Comparison of ENCODE assay signal across 21 mouse cellular contexts in genomic region chr10:30370542-30370941, GRCm38 (mm10).
DNase-seq lines count a peak whose midpoint lies in the region; ATAC-seq and TF ChIP-seq lines count a peak whose summit lies in the region.
"Had no signal": no experiment of that assay in that cellular context is flagged by ENCODE, and none has a peak within 500 bp of the region (broad histone marks: within the 10 kb centered on the region; RNA-seq: fewer than 3 reads in every experiment).

No protein-coding gene starts in this region.

- WGBS in hindbrain, embryonic 11.5 days: 4% methylated on average over 1 of the region's 1 CpGs
- 3% methylated on average over 1 of the region's 1 CpGs for WGBS in hindbrain, embryonic 14.5 days

- H3K4me1 ChIP-seq in hindbrain, embryonic 11.5 days (replicated peaks; ENCODE audit: control insufficient read depth, insufficient read depth, low read length): no peaks in the 10 kb centered on the region
- H3K4me1 ChIP-seq in hindbrain, embryonic 14.5 days (replicated peaks; ENCODE audit: control insufficient read depth, insufficient read depth, low read length): no peaks in the 10 kb centered on the region
- peaks cover 1 to 2% of the 10 kb centered on the region in 2 experiments; a peak in 1 of 4 replicates for H3K4me1 ChIP-seq in ES-E14 (ENCODE audit: control insufficient read depth in 2 of 2, insufficient read depth in 2 of 2, low read length in 2 of 2, poor library complexity in 1 of 2)
- H3K4me1 ChIP-seq: embryonic facial prominence, embryonic 15.5 days; forebrain, embryonic 10.5 days had no signal

- no peak overlapping the region for H3K4me3 ChIP-seq in hindbrain, embryonic 11.5 days (ENCODE audit: low read depth, low read length)
- no peak overlapping the region for H3K4me3 ChIP-seq in hindbrain, embryonic 14.5 days (replicated peaks; ENCODE audit: low read length)
- no peak overlapping the region for H3K4me3 ChIP-seq in ES-E14 (ENCODE audit: insufficient read depth in 1 of 2, low read depth in 1 of 2, low read length in 2 of 2, poor library complexity in 1 of 2, severe bottlenecking in 1 of 2)
- H3K4me3 ChIP-seq: embryonic facial prominence, embryonic 15.5 days; erythroblast, embryonic 14.5 days; forebrain, embryonic 10.5 days had no signal

- no peak overlapping the region for H3K27ac ChIP-seq in hindbrain, embryonic 11.5 days (ENCODE audit: low read depth, low read length)
- no peak overlapping the region for H3K27ac ChIP-seq in hindbrain, embryonic 14.5 days
- H3K27ac ChIP-seq in ES-E14 (ENCODE audit: insufficient read depth, low read depth, low read length, poor library complexity, severe bottlenecking): no peak overlapping the region; the same call in 1 of the 2 replicates
- H3K27ac ChIP-seq: embryonic facial prominence, embryonic 15.5 days; forebrain, embryonic 10.5 days; hindbrain, postnatal 0 days had no signal

- DNase-seq in hindbrain, embryonic 11.5 days (ENCODE audit: low spot score): peak; percentile 3
- DNase-seq in hindbrain, embryonic 14.5 days (ENCODE audit: low spot score): no peak
- peak; percentile 57 for DNase-seq in ES-E14 (ENCODE audit: low read depth, low spot score)
- DNase-seq in embryo, embryonic 10.5 days (ENCODE audit: low spot score): peak; percentile 27
- DNase-seq in spleen, adult 18-20 months: no peak
- DNase-seq: adrenal gland, adult 8-10 months; adrenal gland, postnatal 36 days; cerebellum, adult 2 months; cerebellum, postnatal 14 days; gastrocnemius, postnatal 36 days; heart, adult 11 months; heart, postnatal 10 days; kidney, adult 11 months had no signal

- ATAC-seq in hindbrain, embryonic 11.5 days (ENCODE audit: low FRiP score): no peak
- ATAC-seq in hindbrain, embryonic 14.5 days (ENCODE audit: low FRiP score): no peak
- ATAC-seq in megakaryocyte progenitor cell, adult 5-6 weeks (replicated peaks; ENCODE audit: poor library complexity): no peak
- ATAC-seq in megakaryocyte, adult 5-6 weeks (ENCODE audit: poor library complexity, severe bottlenecking): no peak
- ATAC-seq: forebrain, embryonic 14.5 days; hindbrain, postnatal 0 days had no signal

- H3K27me3 ChIP-seq in hindbrain, embryonic 11.5 days (ENCODE audit: control insufficient read depth, insufficient read depth, low read length): no peaks in the 10 kb centered on the region
- no peaks in the 10 kb centered on the region for H3K27me3 ChIP-seq in hindbrain, embryonic 14.5 days (ENCODE audit: control insufficient read depth, insufficient read depth, low read length)
- H3K27me3 ChIP-seq: CH12.LX; embryonic facial prominence, embryonic 15.5 days had no signal

- H3K9ac ChIP-seq in hindbrain, embryonic 11.5 days (ENCODE audit: low read depth, low read length): no peak overlapping the region
- no peak overlapping the region for H3K9ac ChIP-seq in hindbrain, embryonic 14.5 days
- H3K9ac ChIP-seq in ES-E14 (ENCODE audit: insufficient read depth, low read depth, low read length, poor library complexity, severe bottlenecking): no peak overlapping the region
- H3K9ac ChIP-seq: embryonic facial prominence, embryonic 15.5 days had no signal

- no peaks in the 10 kb centered on the region for H3K9me3 ChIP-seq in hindbrain, embryonic 11.5 days (ENCODE audit: control insufficient read depth, low read length)
- no peaks in the 10 kb centered on the region for H3K9me3 ChIP-seq in hindbrain, embryonic 14.5 days (ENCODE audit: control insufficient read depth, low read length)
- no peaks in the 10 kb centered on the region for H3K9me3 ChIP-seq in ES-E14 (ENCODE audit: control insufficient read depth, insufficient read depth, low read depth, low read length)
- H3K9me3 ChIP-seq: embryonic facial prominence, embryonic 15.5 days had no signal

- H3K4me2 ChIP-seq in hindbrain, embryonic 11.5 days (replicated peaks; ENCODE audit: low read depth, low read length): no peak overlapping the region
- no peak overlapping the region for H3K4me2 ChIP-seq in hindbrain, embryonic 14.5 days (replicated peaks)
- H3K4me2 ChIP-seq: embryonic facial prominence, embryonic 15.5 days had no signal

- in situ Hi-C loops in ES-E14 (cut with MboI; ENCODE audit: low sequenced_read_pairs in 2 of 2, unreplicated experiment in 2 of 2): no loop called here

- no peaks in the 10 kb centered on the region for H3K36me3 ChIP-seq in hindbrain, embryonic 11.5 days (ENCODE audit: control insufficient read depth, insufficient read depth, low read length)
- no peaks in the 10 kb centered on the region for H3K36me3 ChIP-seq in hindbrain, embryonic 14.5 days (replicated peaks; ENCODE audit: control insufficient read depth, insufficient read depth)
- H3K36me3 ChIP-seq in ES-E14 (ENCODE audit: control insufficient read depth, insufficient read depth, low read length, poor library complexity, severe bottlenecking): no peaks in the 10 kb centered on the region
- H3K36me3 ChIP-seq: embryonic facial prominence, embryonic 15.5 days; forebrain, embryonic 10.5 days had no signal

TF ChIP-seq in ES-E14, 5 proteins besides CTCF, POLR2A, EP300 and RAD21:
- no peak for TF ChIP-seq CHD2 (IDR thresholded peaks at IDR 0.05; ENCODE audit: low read depth, low read length)
- no peak for TF ChIP-seq ZNF384 (IDR thresholded peaks at IDR 0.05; ENCODE audit: low read depth, low read length)
- TF ChIP-seq MAFK (IDR thresholded peaks at IDR 0.05; ENCODE audit: insufficient read depth, low read depth, low read length): no peak
- no peak for TF ChIP-seq ZC3H11A (IDR thresholded peaks at IDR 0.05; ENCODE audit: borderline replicate concordance, low read depth, low read length)
- TF ChIP-seq HCFC1 (IDR thresholded peaks at IDR 0.05; ENCODE audit: borderline replicate concordance, insufficient read depth, low read length): no peak

Comparison
In these comparisons a context has a peak if more than half of its experiments do, and no peak if none do; other contexts are left out.
1. DNase-seq: peak in hindbrain, embryonic 11.5 days (single experiment), ES-E14 (single experiment) and embryo, embryonic 10.5 days (single experiment); none in hindbrain, embryonic 14.5 days (single experiment) and spleen, adult 18-20 months (0 of 2).